Mouse (Mus musculus): ENCODE data around the gene Ptp4a2.

DNA sequence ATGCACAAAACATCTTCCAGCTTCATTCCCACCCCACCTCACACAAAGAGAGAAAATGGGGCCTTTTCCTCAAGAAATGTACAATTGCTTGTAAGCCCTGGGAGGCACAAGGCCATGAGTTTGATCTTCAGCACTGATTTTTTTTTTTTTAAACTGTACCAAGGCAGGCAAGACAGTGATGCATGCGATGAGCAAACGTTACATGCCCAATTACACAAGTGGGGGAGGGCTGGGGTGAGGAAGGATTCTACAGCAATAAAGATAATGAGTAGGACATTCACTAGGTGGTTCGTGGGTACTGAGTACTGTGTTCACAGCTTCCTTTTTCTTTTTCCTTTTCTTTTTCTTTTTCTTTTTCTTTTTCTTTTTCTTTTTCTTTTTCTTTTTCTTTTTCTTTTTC is 20.5 kb upstream of the Ptp4a2 start:
- TF ChIP-seq POLR2A (IDR thresholded peaks at IDR 0.05; ENCODE audit: insufficient read length, low read depth): no peak
- no peak for TF ChIP-seq MYOG (IDR thresholded peaks at IDR 0.05; ENCODE audit: control insufficient read depth in 1 of 3, insufficient read depth in 1 of 3, insufficient read length in 2 of 3, low read depth in 2 of 3)
- no peak for TF ChIP-seq USF1 (IDR thresholded peaks at IDR 0.05; ENCODE audit: low read depth)
- TF ChIP-seq POLR2AphosphoS2 (IDR thresholded peaks at IDR 0.05; ENCODE audit: insufficient read length, low read depth): no peak
